Mouse (Mus musculus) Patski (cell line): ENCODE measurements at regions not wholly inside any gene's neighbourhood (a gene's known extent, or its start where the extent isn't known, plus 50 kb on each side); places are given as distances from the start of the nearest gene placed in this dataset.

Experiments
- ATAC-seq: fragments of 100-300 bp; one replicate; pipeline ENCODE4 v1.8.0; 2021
- CTCF ChIA-PET: fragments of 350-600 bp; sonication (Branson Sonifier 250); formaldehyde crosslinking; loops from one replicate; lab custom pipeline; 2022; ENCODE audit warnings: inconsistent platforms; lab: Charles Lee
- POLR2A ChIA-PET: fragments of 350-600 bp; sonication (Branson Sonifier 250); formaldehyde crosslinking; loops from one replicate; lab custom pipeline; 2022; ENCODE audit warnings: antibody characterized with exemption, inconsistent platforms; lab: Charles Lee
- DNase-seq: peaks from one replicate; pipeline ENCODE4 v3.0.0-alpha.2; 2011; ENCODE audit warnings: low read depth, low spot score
- H3K27me3 ChIP-seq: fragments of 371-371 bp; one replicate; pipeline ENCODE4 v1.5.1; 2021
- CTCF ChIP-seq: fragments of 100-300 bp; IDR thresholded peaks from one replicate; pipeline ENCODE4 v1.5.1; 2021
- in situ Hi-C: fragments of 300-500 bp; cut with MboI; formaldehyde crosslinking; loops from 3 replicates; pipeline ENCODE4 v1.11.1; 2018; ENCODE audit warnings: low pct_unique_long_range_greater_than_20kb, mixed read lengths

GRCm38 (mm10) chr5:73761709-73762108 lies 110.5 kb downstream of the Spata18 start:
- in situ Hi-C loops = no loop called here
- CTCF ChIA-PET = interaction anchor here (1.6 kb wide), 1 partner anchor 11 kb away, joined by 4 read pairs; no protein-coding TSS in a partner anchor

GRCm38 (mm10) chr5:73764226-73764625 lies 113.0 kb downstream of the Spata18 start:
- no peak for DNase-seq
- ATAC-seq = no peak
- TF ChIP-seq CTCF = no peak
- POLR2A ChIA-PET = no interaction called here
- H3K27me3 ChIP-seq = peaks cover 16% of the 10 kb centered on the region
- CTCF ChIA-PET = interaction anchor here (1.0 kb wide), 1 partner anchor 13 kb away, joined by 3 read pairs; no protein-coding TSS in a partner anchor
- in situ Hi-C loops = no loop called here

More at GRCm38 (mm10) chr5:73761709-73762108, 110.5 kb downstream of the Spata18 start:
- peaks cover 24% of the 10 kb centered on the region for H3K27me3 ChIP-seq
- DNase-seq (no peak), ATAC-seq (no peak)
- POLR2A ChIA-PET = no interaction called here
- TF ChIP-seq CTCF = no peak

GRCm38 (mm10) chr5:73765466-73765865 lies 114.3 kb downstream of the Spata18 start:
- CTCF ChIA-PET = interaction anchor here (0.9 kb wide), 1 partner anchor 20 kb away, joined by 3 read pairs; no protein-coding TSS in a partner anchor
- DNase-seq (peak; percentile 27), ATAC-seq (peak; percentile 54)
- TF ChIP-seq CTCF = no peak
- POLR2A ChIA-PET = no interaction called here
- in situ Hi-C loops = no loop called here
- H3K27me3 ChIP-seq = peaks cover 13% of the 10 kb centered on the region

- TF ChIP-seq CTCF = no peak
- no peak for ATAC-seq
Measured at GRCm38 (mm10) chr5:73768253-73768652, 117.1 kb downstream of the Spata18 start.

DNA sequence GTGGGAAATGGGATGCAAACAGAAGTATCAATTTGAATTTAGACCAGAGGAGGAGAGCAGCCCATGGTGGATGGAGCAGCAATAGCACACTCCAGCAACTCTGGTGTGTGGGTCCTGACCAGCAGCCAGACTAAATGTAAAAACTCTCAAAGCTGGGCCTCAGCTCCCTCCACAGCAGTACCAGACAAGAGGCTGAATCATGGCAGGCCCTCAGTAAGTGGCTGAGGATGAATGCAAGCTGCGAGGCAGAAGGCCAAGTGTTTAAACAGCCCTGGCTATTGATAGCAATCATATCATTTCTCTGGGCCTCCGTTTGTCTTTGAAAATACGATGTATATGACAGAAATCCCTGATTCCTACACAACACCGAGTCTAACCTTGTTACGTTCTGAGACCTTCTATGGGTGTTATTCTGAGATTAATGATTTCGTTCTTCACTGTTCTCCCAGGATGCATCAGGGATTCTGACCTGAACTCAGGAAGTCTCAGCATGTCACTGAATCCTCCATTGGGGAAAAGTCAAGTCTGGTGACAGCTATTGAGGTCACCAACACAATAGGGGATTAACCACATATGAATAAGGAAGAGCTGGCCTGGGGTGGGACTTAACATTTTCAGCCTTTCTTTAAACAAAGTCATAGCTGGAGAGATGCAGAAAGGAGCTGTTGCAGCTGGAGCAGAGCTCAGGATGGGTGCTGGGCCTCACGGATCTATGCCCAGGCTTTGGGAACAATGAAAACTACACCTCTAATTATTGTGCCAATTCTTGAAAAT lies 124.8 kb downstream of the Spata18 start:
- H3K27me3 ChIP-seq = peaks cover 24% of the 10 kb centered on the region
- POLR2A ChIA-PET = no interaction called here
- in situ Hi-C loops = no loop called here

More at GRCm38 (mm10) chr5:73768253-73768652, 117.1 kb downstream of the Spata18 start:
- in situ Hi-C loops = no loop called here
- peaks cover 23% of the 10 kb centered on the region for H3K27me3 ChIP-seq
- no peak for DNase-seq
- ChIA-PET CTCF (no interaction called here), POLR2A (no interaction called here)

GRCm38 (mm10) chr5:73777282-73777921 lies 126.2 kb downstream of the Spata18 start:
- TF ChIP-seq CTCF = no peak
- CTCF ChIA-PET = no interaction called here
- H3K27me3 ChIP-seq = peaks cover 21% of the 10 kb centered on the region
- POLR2A ChIA-PET = no interaction called here
- in situ Hi-C loops = no loop called here
- ATAC-seq = no peak
- no peak for DNase-seq

More for the DNA sequence above, 124.8 kb downstream of the Spata18 start:
- CTCF ChIA-PET = interaction anchor here (0.9 to 1.0 kb wide), 2 partner anchors 43 to 79 kb away, joined by 3 read pairs; no protein-coding TSS in a partner anchor
- DNase-seq (no peak), ATAC-seq (no peak)
- no peak for TF ChIP-seq CTCF

- POLR2A ChIA-PET = interaction anchor here (1.2 kb wide), 1 partner anchor 28 kb away, joined by 4 read pairs; no protein-coding TSS in a partner anchor
- DNase-seq (no peak), ATAC-seq (no peak)
- no peak for TF ChIP-seq CTCF
- peaks cover 24% of the 10 kb centered on the region for H3K27me3 ChIP-seq
- in situ Hi-C loops = no loop called here
- CTCF ChIA-PET = no interaction called here
Measured at GRCm38 (mm10) chr5:73781190-73781940, 130.2 kb downstream of the Spata18 start.

- no peak for TF ChIP-seq CTCF
- DNase-seq = no peak
- CTCF ChIA-PET = interaction anchor here (1.0 kb wide), 1 partner anchor 71 kb away, joined by 3 read pairs; no protein-coding TSS in a partner anchor
- ATAC-seq = no peak
- POLR2A ChIA-PET = interaction anchor here (0.6 to 1.2 kb wide), 2 partner anchors 29 to 1532 kb away, joined by 3 to 4 read pairs; no protein-coding TSS in a partner anchor
- peaks cover 20% of the 10 kb centered on the region for H3K27me3 ChIP-seq
- in situ Hi-C loops = no loop called here
Measured at GRCm38 (mm10) chr5:73782214-73783091, 131.3 kb downstream of the Spata18 start.

GRCm38 (mm10) chr5:73787275-73787674 lies 136.1 kb downstream of the Spata18 start:
- peaks cover 37% of the 10 kb centered on the region for H3K27me3 ChIP-seq
- DNase-seq = no peak
- no peak for TF ChIP-seq CTCF
- CTCF ChIA-PET = no interaction called here
- in situ Hi-C loops = no loop called here
- ATAC-seq = no peak
- POLR2A ChIA-PET = no interaction called here
